Mouse (Mus musculus) kidney, embryonic 15.5 days (tissue): ENCODE measurements around the gene Itpripl2. TPM values are rescaled to one million over a fixed set of nuclear protein-coding genes. Genes with fewer than 3 reads are reported as not detected.

Source experiments
- ATAC-seq: fragments of 200-750 bp; cut with Nextera tagmentation; replicated peaks from 2 replicates; pipeline ENCODE4 v1.8.0; 2017; ENCODE audit warnings: moderate TSS enrichment; ENCODE audit not compliant: low FRiP score
- H3K27ac ChIP-seq: fragments of 300-500 bp; sonication (generic); 2 replicates; pipeline ENCODE4 v1.5.1; 2015; ENCODE audit warnings: mild to moderate bottlenecking, inconsistent platforms
- H3K27me3 ChIP-seq: fragments of 300-500 bp; sonication (generic); 2 replicates; pipeline ENCODE4 v1.6.1; 2015; ENCODE audit warnings: inconsistent platforms
- H3K36me3 ChIP-seq: fragments of 300-500 bp; sonication (generic); 2 replicates; pipeline ENCODE4 v1.6.1; 2015; ENCODE audit warnings: inconsistent platforms
- H3K4me1 ChIP-seq: fragments of 300-500 bp; sonication (generic); 2 replicates; pipeline ENCODE4 v1.6.1; 2015; ENCODE audit warnings: inconsistent platforms
- H3K4me2 ChIP-seq: fragments of 300-500 bp; sonication (generic); 2 replicates; pipeline ENCODE4 v1.6.1; 2015; ENCODE audit warnings: moderate library complexity, mild to moderate bottlenecking, inconsistent platforms
- H3K4me3 ChIP-seq: fragments of 300-500 bp; sonication (generic); replicated peaks from 2 replicates; pipeline ENCODE4 v1.5.1; 2015; ENCODE audit warnings: mild to moderate bottlenecking, inconsistent platforms
- H3K9ac ChIP-seq: fragments of 300-500 bp; sonication (generic); 2 replicates; pipeline ENCODE4 v1.6.1; 2015; ENCODE audit warnings: mild to moderate bottlenecking, inconsistent platforms
- H3K9me3 ChIP-seq: fragments of 300-500 bp; sonication (generic); replicated peaks from 2 replicates; pipeline ENCODE4 v1.6.1; 2016; ENCODE audit warnings: inconsistent platforms
- WGBS: fragments of 180-500 bp; shearing (Covaris S2); methylation state at CpG from one replicate; pipeline ENCODE4 v1.1.7; 2015; ENCODE audit warnings: mixed read lengths; 5-methylcytosine and 5-hydroxymethylcytosine counted together
- polyA plus RNA-seq: library from polyadenylated mRNA; unstranded; fragments of >200 nt; fragmentation: Nextera tagmentation; extraction: Ambion mirVana; gene quantifications from 2 replicates; pipeline ENCODE4 v1.2.1, GENCODE M21; 2015

Gene Itpripl2
- polyA plus RNA-seq, result 4.6 and 5.1 TPM in 2 replicates

DNA sequence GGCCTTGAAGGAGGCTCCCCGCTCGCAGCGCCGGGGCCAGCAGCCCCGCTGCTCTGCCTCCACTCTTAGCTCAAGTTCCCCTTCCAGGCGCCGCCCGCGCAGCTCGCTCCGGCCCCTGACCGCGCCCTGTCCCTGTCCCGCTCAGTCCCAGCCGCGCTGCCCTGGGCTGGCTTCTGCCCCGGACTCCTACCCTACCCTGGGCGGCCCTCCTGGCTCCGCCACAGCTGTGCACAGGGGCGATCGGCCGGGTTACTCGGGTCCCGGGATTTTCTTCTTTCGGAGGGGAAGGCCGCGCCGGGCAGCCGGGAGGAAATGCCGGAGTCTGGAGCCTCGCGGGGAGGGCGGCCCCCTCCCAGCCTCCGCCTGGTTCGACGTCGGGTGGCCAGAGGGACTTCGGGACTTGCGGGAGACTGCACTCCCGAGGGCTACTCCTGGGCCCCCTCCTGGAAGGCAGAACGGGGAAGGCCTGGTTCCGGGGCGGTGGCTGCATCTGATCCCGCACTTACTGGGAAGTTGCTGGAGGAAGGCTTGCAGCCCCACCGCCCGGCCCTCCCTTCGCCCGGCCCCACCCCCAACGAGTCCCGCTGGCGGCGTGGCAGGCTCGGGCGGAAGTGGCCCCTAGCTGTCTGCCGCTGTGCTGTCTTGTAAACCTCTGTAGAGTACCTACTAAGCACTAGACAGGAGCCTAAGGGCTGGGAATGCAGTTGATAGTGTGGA is at the start of gene Itpripl2:
Gene Itpripl2 (minus strand): TSS at position 545 of the 717 bp plus-strand sequence.
- WGBS, result under 1% methylated on average over 55 of the region's 55 CpGs
- peak; percentile 90 for ATAC-seq
- Histone ChIP-seq H3K4me1 (peaks cover 46% of the 10 kb centered on the region), H3K9me3 (no peaks in the 10 kb centered on the region), H3K4me3 (peak within 1 kb of the TSS; percentile 73), H3K36me3 (no peaks in the 10 kb centered on the region), H3K27ac (peak within 1 kb of the TSS; percentile 89), H3K27me3 (peaks cover 27% of the 10 kb centered on the region), H3K9ac (peak within 1 kb of the TSS; percentile 88), H3K4me2 (peak within 1 kb of the TSS; percentile 90)

DNA sequence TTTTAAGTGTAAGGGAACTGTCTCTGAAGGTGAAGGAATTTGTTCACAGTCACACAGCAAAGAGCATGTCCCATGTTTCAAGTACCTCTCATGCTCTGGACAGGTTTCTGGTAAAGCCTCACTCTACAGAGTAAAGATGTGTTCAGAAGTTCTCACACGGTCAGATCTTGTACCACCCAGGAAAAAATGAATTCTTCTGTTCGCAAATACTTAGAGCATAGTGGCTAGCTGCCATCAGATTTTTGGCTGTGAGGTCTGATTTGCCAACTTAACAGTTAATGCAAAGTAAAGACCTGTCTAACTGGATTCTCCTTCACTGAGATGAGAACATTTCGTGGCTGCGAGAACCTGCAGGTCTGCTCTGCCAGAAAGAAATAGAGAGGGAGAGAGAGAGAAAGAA is 43.3 kb upstream of the Itpripl2 start:
- H3K27me3 ChIP-seq, result no peaks in the 10 kb centered on the region
- H3K4me1 ChIP-seq, result 0 out of 2 replicates have a peak, but pooled peaks cover 12% of the 10 kb centered on the region
- H3K36me3 ChIP-seq, result no peaks in the 10 kb centered on the region
- no peak overlapping the region for H3K27ac ChIP-seq
- 88% methylated on average over 4 of the region's 4 CpGs for WGBS
- H3K9me3 ChIP-seq, result no peaks in the 10 kb centered on the region
- no peak overlapping the region for H3K9ac ChIP-seq
- no peak overlapping the region for H3K4me3 ChIP-seq
- ATAC-seq, result no peak
- H3K4me2 ChIP-seq, result no peak overlapping the region

- no peaks in the 10 kb centered on the region for H3K9me3 ChIP-seq
- 74% methylated on average over 3 of the region's 3 CpGs for WGBS
- ATAC-seq, result no peak
Measured at GRCm38 (mm10) chr7:118534326-118534725, 42.6 kb upstream of the Itpripl2 start.

DNA sequence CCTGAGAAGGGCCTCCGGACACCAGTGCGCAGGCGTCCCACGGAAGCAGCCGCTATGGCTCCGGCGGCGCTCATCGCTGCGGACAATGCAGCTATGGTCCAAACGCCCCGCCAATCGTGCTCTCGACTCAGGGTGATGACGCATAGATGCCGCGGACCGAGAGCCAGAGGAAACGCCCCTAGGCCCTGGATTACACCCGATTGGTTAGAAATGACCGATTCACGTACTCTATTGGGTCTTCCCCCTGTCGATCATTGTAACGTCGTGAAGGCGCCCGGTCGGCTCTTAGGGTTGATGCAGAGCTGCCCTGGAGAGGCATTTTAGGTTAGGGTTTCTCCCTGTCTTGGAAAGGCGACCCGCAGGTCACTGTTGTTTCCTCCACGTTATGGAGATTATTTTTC is 41.4 kb upstream of the Itpripl2 start, which contains the start of gene Coq7:
Gene Coq7 (minus strand): TSS at position 179 of the 401 bp plus-strand sequence.
- 0 out of 2 replicates have a peak, but pooled peaks cover 12% of the 10 kb centered on the region for H3K4me1 ChIP-seq
- WGBS, result under 1% methylated on average over 31 of the region's 31 CpGs
- H3K4me2 ChIP-seq, result peak within 1 kb of the TSS; percentile 70
- H3K9me3 ChIP-seq, result no peaks in the 10 kb centered on the region
- H3K27ac ChIP-seq, result peak within 1 kb of the TSS; percentile 98
- H3K4me3 ChIP-seq, result peak within 1 kb of the TSS; percentile 76
- H3K36me3 ChIP-seq, result peaks cover 12% of the 10 kb centered on the region
- peak; percentile 99 for ATAC-seq
- H3K27me3 ChIP-seq, result no peaks in the 10 kb centered on the region
- H3K9ac ChIP-seq, result peak within 1 kb of the TSS; percentile 69

More at GRCm38 (mm10) chr7:118534326-118534725, 42.6 kb upstream of the Itpripl2 start:
- 0 out of 2 replicates have a peak, but pooled peaks cover 12% of the 10 kb centered on the region for H3K4me1 ChIP-seq
- H3K9ac ChIP-seq, result no peak overlapping the region
- no peak overlapping the region for H3K4me3 ChIP-seq
- H3K27me3 ChIP-seq, result no peaks in the 10 kb centered on the region
- H3K4me2 ChIP-seq, result no peak overlapping the region
- peaks cover under 1% of the 10 kb centered on the region; the same call in 1 of the 2 replicates for H3K36me3 ChIP-seq
- no peak overlapping the region for H3K27ac ChIP-seq

DNA sequence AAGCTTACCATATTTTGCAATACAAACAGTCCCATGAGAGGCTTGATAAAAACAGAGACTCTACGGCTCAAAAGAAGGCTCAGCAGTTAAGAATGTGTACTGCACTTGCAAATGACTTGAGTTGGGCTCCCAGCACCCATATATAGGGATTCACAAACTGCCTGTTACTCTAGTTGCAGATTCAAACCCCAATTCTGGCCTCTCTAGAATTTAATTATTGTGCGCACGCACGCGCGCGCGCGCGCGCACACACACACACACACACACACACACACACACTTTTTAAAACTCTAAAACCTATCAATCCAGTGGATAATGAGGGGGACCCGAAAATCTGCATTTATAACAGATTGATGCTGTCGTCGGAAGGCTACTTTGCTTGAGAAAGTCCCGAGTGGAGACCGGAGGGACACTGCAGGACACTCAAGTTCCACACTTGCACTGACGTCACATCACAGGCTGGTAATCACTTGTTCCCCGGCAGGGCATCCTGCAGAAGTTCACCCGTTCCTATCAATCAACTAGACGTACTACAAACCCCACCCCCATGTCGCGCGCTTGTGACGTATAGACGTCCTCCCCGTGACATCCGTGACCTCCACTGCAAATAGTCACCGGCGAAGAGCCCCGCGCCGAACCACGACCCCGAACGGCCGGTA is 40.9 kb upstream of the Itpripl2 start:
- WGBS, result under 1% methylated on average over 36 of the region's 36 CpGs
- peak overlapping the region; percentile 76 for H3K4me3 ChIP-seq
- ATAC-seq, result peak; percentile 94
- H3K9me3 ChIP-seq, result no peaks in the 10 kb centered on the region
- peak overlapping the region; percentile 98 for H3K27ac ChIP-seq
- H3K4me2 ChIP-seq, result peak overlapping the region; percentile 70
- peaks cover 17% of the 10 kb centered on the region for H3K36me3 ChIP-seq
- H3K4me1 ChIP-seq, result 0 out of 2 replicates have a peak, but pooled peaks cover 12% of the 10 kb centered on the region
- peak overlapping the region; percentile 69 for H3K9ac ChIP-seq
- no peaks in the 10 kb centered on the region for H3K27me3 ChIP-seq

GRCm38 (mm10) chr7:118526967-118527366 is 35.2 kb upstream of the Itpripl2 start:
- H3K27me3 ChIP-seq, result no peaks in the 10 kb centered on the region
- no peaks in the 10 kb centered on the region for H3K9me3 ChIP-seq
- no peak overlapping the region for H3K27ac ChIP-seq
- WGBS, result 86% methylated on average over 4 of the region's 4 CpGs
- H3K4me2 ChIP-seq, result no peak overlapping the region
- H3K36me3 ChIP-seq, result peaks cover 64% of the 10 kb centered on the region
- 0 out of 2 replicates have a peak, but pooled peaks cover 3% of the 10 kb centered on the region for H3K4me1 ChIP-seq
- H3K9ac ChIP-seq, result no peak overlapping the region
- ATAC-seq, result no peak
- no peak overlapping the region for H3K4me3 ChIP-seq

DNA sequence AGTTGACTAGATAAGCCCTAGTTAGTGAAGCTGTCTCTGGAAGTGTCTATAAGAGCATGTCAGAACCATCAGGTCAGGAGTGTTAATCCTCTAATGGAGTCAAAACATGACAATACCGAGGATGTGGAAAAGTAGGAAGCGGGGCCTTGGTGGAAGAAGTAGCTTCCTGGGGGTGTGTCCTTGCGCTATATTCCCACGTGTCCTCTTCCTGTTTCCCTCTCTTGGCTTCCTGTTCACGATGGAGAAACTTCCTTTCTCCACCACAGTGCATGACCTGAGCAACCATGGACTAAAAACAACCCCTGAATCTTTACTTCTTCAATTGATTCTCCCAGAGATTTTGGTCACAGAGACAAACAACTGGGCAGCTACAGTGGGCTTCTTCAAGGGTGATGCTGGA is 30.3 kb upstream of the Itpripl2 start:
- no peak for ATAC-seq
- no peak overlapping the region for H3K27ac ChIP-seq
- no peak overlapping the region for H3K9ac ChIP-seq
- H3K4me1 ChIP-seq, result peaks cover 6% of the 10 kb centered on the region; the same call in 1 of the 2 replicates
- peaks cover 41% of the 10 kb centered on the region for H3K36me3 ChIP-seq
- H3K27me3 ChIP-seq, result no peaks in the 10 kb centered on the region
- 75% methylated on average over 5 of the region's 5 CpGs for WGBS
- H3K9me3 ChIP-seq, result no peaks in the 10 kb centered on the region
- no peak overlapping the region for H3K4me3 ChIP-seq
- H3K4me2 ChIP-seq, result no peak overlapping the region

DNA sequence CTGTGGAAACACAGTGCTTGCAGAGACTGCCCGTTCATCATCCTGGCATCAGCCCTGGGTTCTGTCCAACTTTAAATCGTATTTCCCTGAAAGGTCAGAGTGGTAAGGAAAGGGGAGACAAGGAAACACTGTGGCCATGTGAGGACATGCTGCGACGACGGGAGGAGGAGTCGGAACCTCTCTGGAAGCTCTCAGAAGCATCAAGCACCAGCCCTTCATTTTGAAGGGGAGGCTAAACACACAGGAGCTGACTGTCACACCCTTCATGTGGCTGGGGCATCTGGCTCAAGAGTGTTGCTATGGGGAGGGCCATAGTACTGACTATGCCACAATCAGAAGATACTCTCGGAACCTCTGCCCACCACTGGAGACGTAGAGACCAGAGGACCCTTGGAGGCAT is 27.9 kb upstream of the Itpripl2 start:
- H3K4me3 ChIP-seq, result no peak overlapping the region
- no peaks in the 10 kb centered on the region for H3K27me3 ChIP-seq
- H3K9me3 ChIP-seq, result no peaks in the 10 kb centered on the region
- WGBS, result 73% methylated on average over 8 of the region's 8 CpGs
- no peak overlapping the region for H3K4me2 ChIP-seq
- ATAC-seq, result no peak
- H3K9ac ChIP-seq, result no peak overlapping the region
- H3K36me3 ChIP-seq, result peaks cover 17% of the 10 kb centered on the region
- H3K27ac ChIP-seq, result no peak overlapping the region
- H3K4me1 ChIP-seq, result peaks cover 6% of the 10 kb centered on the region; the same call in 1 of the 2 replicates

DNA sequence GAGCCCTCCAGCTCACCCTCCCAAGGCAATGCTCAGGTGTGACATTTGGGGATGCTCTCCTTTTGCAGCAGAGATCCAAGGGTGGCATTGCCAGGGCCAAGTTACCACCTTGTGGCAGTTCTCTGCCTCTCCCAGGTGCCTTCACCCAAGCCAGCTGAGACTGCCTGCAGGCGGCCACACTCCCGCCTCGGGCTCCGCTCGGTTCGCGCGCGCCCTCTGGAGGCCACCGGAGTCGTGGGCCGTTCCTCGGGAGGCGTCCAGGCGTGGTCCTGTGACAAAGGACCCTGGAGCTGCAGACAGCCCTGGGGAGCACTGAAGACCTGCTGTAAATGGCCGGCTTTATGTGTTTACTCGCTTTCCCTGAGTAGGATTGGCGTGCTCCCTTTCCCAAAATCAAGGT is 26.9 kb upstream of the Itpripl2 start:
- no peak overlapping the region for H3K27ac ChIP-seq
- peaks cover 6% of the 10 kb centered on the region; the same call in 1 of the 2 replicates for H3K4me1 ChIP-seq
- peak; percentile 89 for ATAC-seq
- no peaks in the 10 kb centered on the region for H3K9me3 ChIP-seq
- H3K4me2 ChIP-seq, result no peak overlapping the region
- WGBS, result 2% methylated on average over 18 of the region's 18 CpGs
- no peak overlapping the region for H3K9ac ChIP-seq
- no peaks in the 10 kb centered on the region for H3K27me3 ChIP-seq
- no peak overlapping the region for H3K4me3 ChIP-seq
- H3K36me3 ChIP-seq, result peaks cover 10% of the 10 kb centered on the region; the same call in 1 of the 2 replicates

DNA sequence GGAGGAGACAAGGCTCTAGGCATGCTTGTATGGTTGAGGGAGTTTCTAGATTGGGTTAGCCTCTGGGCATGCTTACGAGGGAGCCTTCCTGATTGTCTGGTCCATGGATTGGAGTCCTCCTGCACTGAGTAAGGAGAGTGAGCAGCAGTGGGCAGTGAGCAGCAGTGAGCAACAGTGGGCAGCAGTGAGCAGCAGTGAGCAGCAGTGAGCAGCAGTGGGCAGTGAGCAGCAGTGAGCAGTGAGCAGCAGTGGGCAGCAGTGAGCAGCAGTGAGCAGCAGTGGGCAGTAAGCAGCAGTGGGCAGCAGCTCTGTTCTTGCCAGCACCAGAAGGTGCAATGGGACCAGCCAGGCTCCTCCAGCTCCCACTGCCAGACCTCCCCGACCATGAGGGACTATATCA is 26.0 kb upstream of the Itpripl2 start:
- ATAC-seq, result no peak
- Histone ChIP-seq H3K4me3 (no peak overlapping the region), H3K9ac (no peak overlapping the region), H3K4me2 (no peak overlapping the region), H3K9me3 (no peaks in the 10 kb centered on the region), H3K4me1 (peaks cover 6% of the 10 kb centered on the region; the same call in 1 of the 2 replicates), H3K36me3 (0 out of 2 replicates have a peak, but pooled peaks cover 1% of the 10 kb centered on the region), H3K27ac (no peak overlapping the region), H3K27me3 (no peaks in the 10 kb centered on the region)
- WGBS, result 65% methylated on average over 2 of the region's 2 CpGs

- H3K36me3 ChIP-seq, result no peaks in the 10 kb centered on the region
- no peak for ATAC-seq
- 78% methylated on average over 7 of the region's 7 CpGs for WGBS
- H3K4me3 ChIP-seq, result no peak overlapping the region
- no peak overlapping the region for H3K4me2 ChIP-seq
- H3K9me3 ChIP-seq, result no peaks in the 10 kb centered on the region
- H3K27ac ChIP-seq, result no peak overlapping the region
- H3K9ac ChIP-seq, result no peak overlapping the region
- no peaks in the 10 kb centered on the region for H3K4me1 ChIP-seq
- H3K27me3 ChIP-seq, result 0 out of 2 replicates have a peak, but pooled peaks cover 3% of the 10 kb centered on the region
Measured at GRCm38 (mm10) chr7:118508556-118508955, 16.8 kb upstream of the Itpripl2 start.

GRCm38 (mm10) chr7:118503844-118504243 is 12.1 kb upstream of the Itpripl2 start:
- Histone ChIP-seq H3K9ac (no peak overlapping the region), H3K4me2 (no peak overlapping the region), H3K36me3 (no peaks in the 10 kb centered on the region), H3K4me1 (no peaks in the 10 kb centered on the region), H3K4me3 (no peak overlapping the region), H3K27me3 (0 out of 2 replicates have a peak, but pooled peaks cover 3% of the 10 kb centered on the region), H3K27ac (no peak overlapping the region), H3K9me3 (no peaks in the 10 kb centered on the region)
- 44% methylated on average over 4 of the region's 4 CpGs for WGBS
- ATAC-seq, result no peak
